Mouse (Mus musculus) limb, embryonic 12.5 days (tissue): ENCODE results near the gene Flot1. TPM values are rescaled to one million over a fixed set of nuclear protein-coding genes. Genes with fewer than 3 reads are reported as not detected.
"Not testable (repeated sequence)": the region's sequence is repeated elsewhere in the genome, so short reads cannot be mapped to it uniquely, and the experiment has no call there.

Experiments used
- ATAC-seq: fragments of 200-750 bp; cut with Nextera tagmentation; 2 replicates; pipeline ENCODE4 v1.8.0; 2017; ENCODE audit warnings: low read depth, moderate TSS enrichment; ENCODE audit not compliant: insufficient number of reproducible peaks, insufficient read depth, low FRiP score, low TSS enrichment
- H3K27ac ChIP-seq: fragments of 300-500 bp; sonication (generic); 2 replicates; pipeline ENCODE4 v1.5.1; 2016; ENCODE audit warnings: mild to moderate bottlenecking, moderate library complexity
- H3K27me3 ChIP-seq: fragments of 300-500 bp; sonication (generic); 2 replicates; pipeline ENCODE4 v1.6.1; 2016; ENCODE audit warnings: mild to moderate bottlenecking, moderate library complexity
- H3K36me3 ChIP-seq: fragments of 300-500 bp; sonication (generic); 2 replicates; pipeline ENCODE4 v1.6.1; 2016; ENCODE audit warnings: mild to moderate bottlenecking, moderate library complexity
- H3K4me1 ChIP-seq: fragments of 300-500 bp; sonication (generic); replicated peaks from 2 replicates; pipeline ENCODE4 v1.6.1; 2016
- H3K4me2 ChIP-seq: fragments of 300-500 bp; sonication (generic); 2 replicates; pipeline ENCODE4 v1.6.1; 2016; ENCODE audit warnings: mild to moderate bottlenecking, moderate library complexity
- H3K4me3 ChIP-seq: fragments of 300-500 bp; sonication (generic); replicated peaks from 2 replicates; pipeline ENCODE4 v1.5.1; 2016; ENCODE audit warnings: mild to moderate bottlenecking
- H3K9ac ChIP-seq: fragments of 300-500 bp; sonication (generic); replicated peaks from 2 replicates; pipeline ENCODE4 v1.6.1; 2016; ENCODE audit warnings: mild to moderate bottlenecking, moderate library complexity
- H3K9me3 ChIP-seq: fragments of 300-500 bp; sonication (generic); 2 replicates; pipeline ENCODE4 v1.6.1; 2016; ENCODE audit warnings: mild to moderate bottlenecking, moderate library complexity
- WGBS: fragments of 180-500 bp; shearing (Covaris S2); methylation state at CpG from one replicate; pipeline ENCODE4 v1.1.7; 2016; 5-methylcytosine and 5-hydroxymethylcytosine counted together
- polyA plus RNA-seq: library from polyadenylated mRNA; unstranded; fragments of >200 nt; fragmentation: Nextera tagmentation; extraction: Ambion mirVana; gene quantifications from 2 replicates; pipeline ENCODE4 v1.2.1, GENCODE M21; 2016

Gene Flot1
- polyA plus RNA-seq, 1 experiment from 2014 or later: 45.8 TPM

GRCm38 (mm10) chr17:35836991-35837422, 14.0 kb downstream of the Flot1 start:
- Histone ChIP-seq H3K9me3 (no peaks in the 10 kb centered on the region), H3K27ac (peak overlapping the region; percentile 99), H3K4me1 (peaks cover 32% of the 10 kb centered on the region), H3K4me2 (peak overlapping the region; percentile 74), H3K36me3 (peaks cover 47% of the 10 kb centered on the region), H3K4me3 (peak overlapping the region; percentile 81), H3K27me3 (no peaks in the 10 kb centered on the region), H3K9ac (peak overlapping the region; percentile 96)
- ATAC-seq: peak; percentile 11; the same call in 1 of the 2 replicates
- 0% methylated on average over 25 of the region's 25 CpGs for WGBS

- peak overlapping the region; percentile 96 for H3K9ac ChIP-seq
- H3K27me3 ChIP-seq: no peaks in the 10 kb centered on the region
- peak overlapping the region; percentile 74 for H3K4me2 ChIP-seq
- WGBS: under 1% methylated on average over 18 of the region's 18 CpGs
- ATAC-seq: 0 out of 2 replicates have a peak, but pooled peaks have one; percentile 0
- H3K9me3 ChIP-seq: no peaks in the 10 kb centered on the region
- peaks cover 43% of the 10 kb centered on the region for H3K36me3 ChIP-seq
- peak overlapping the region; percentile 81 for H3K4me3 ChIP-seq
- peaks cover 36% of the 10 kb centered on the region for H3K4me1 ChIP-seq
- peak overlapping the region; percentile 99 for H3K27ac ChIP-seq
Observed at GRCm38 (mm10) chr17:35837487-35837886, 14.5 kb downstream of the Flot1 start.

- no peaks in the 10 kb centered on the region for H3K27me3 ChIP-seq
- H3K4me2 ChIP-seq: peak within 1 kb of the TSS; percentile 74
- H3K4me1 ChIP-seq: peaks cover 42% of the 10 kb centered on the region
- H3K9ac ChIP-seq: peak within 1 kb of the TSS; percentile 96
- H3K4me3 ChIP-seq: peak within 1 kb of the TSS; percentile 81
- H3K9me3 ChIP-seq: no peaks in the 10 kb centered on the region
- peak; percentile 56 for ATAC-seq
- H3K27ac ChIP-seq: peak within 1 kb of the TSS; percentile 99
- peaks cover 37% of the 10 kb centered on the region for H3K36me3 ChIP-seq
- under 1% methylated on average over 29 of the region's 29 CpGs for WGBS
Observed at GRCm38 (mm10) chr17:35838122-35838544, 15.1 kb downstream of the Flot1 start, which contains the start of gene Tubb5. Gene Tubb5 (minus strand): TSS chr17:35838306.

- peak overlapping the region; percentile 81 for H3K4me3 ChIP-seq
- no peak for ATAC-seq
- WGBS: 2% methylated on average over 5 of the region's 5 CpGs
- peak overlapping the region; percentile 96 for H3K9ac ChIP-seq
- no peaks in the 10 kb centered on the region for H3K27me3 ChIP-seq
- peaks cover 40% of the 10 kb centered on the region for H3K4me1 ChIP-seq
- peaks cover 32% of the 10 kb centered on the region for H3K36me3 ChIP-seq
- peak overlapping the region; percentile 60 for H3K4me2 ChIP-seq
- no peaks in the 10 kb centered on the region for H3K9me3 ChIP-seq
- H3K27ac ChIP-seq: peak overlapping the region; percentile 99
Observed at GRCm38 (mm10) chr17:35838570-35838969, 15.5 kb downstream of the Flot1 start.

- peak overlapping the region; percentile 96 for H3K9ac ChIP-seq
- not testable (repeated sequence) for ATAC-seq, H3K9me3 ChIP-seq, H3K27me3 ChIP-seq
- peak overlapping the region; percentile 60 for H3K4me2 ChIP-seq
- H3K36me3 ChIP-seq: peaks cover 28% of the 10 kb centered on the region
- H3K27ac ChIP-seq: peak overlapping the region; percentile 99
- peak overlapping the region; percentile 81 for H3K4me3 ChIP-seq
- WGBS: 55% methylated on average over 3 of the region's 3 CpGs
- peaks cover 37% of the 10 kb centered on the region for H3K4me1 ChIP-seq
Observed at GRCm38 (mm10) chr17:35839002-35839401, 16.0 kb downstream of the Flot1 start.

GRCm38 (mm10) chr17:35840561-35840960, 17.5 kb downstream of the Flot1 start:
- Histone ChIP-seq H3K9me3 (no peaks in the 10 kb centered on the region), H3K4me3 (peak overlapping the region; percentile 59), H3K4me1 (peaks cover 23% of the 10 kb centered on the region), H3K36me3 (peaks cover 27% of the 10 kb centered on the region), H3K27ac (no peak overlapping the region), H3K4me2 (peak overlapping the region; percentile 37), H3K27me3 (no peaks in the 10 kb centered on the region), H3K9ac (no peak overlapping the region)
- ATAC-seq: no peak
- 56% methylated on average over 14 of the region's 14 CpGs for WGBS

- peak within 1 kb of the TSS; percentile 76 for H3K4me2 ChIP-seq
- under 1% methylated on average over 59 of the region's 59 CpGs for WGBS
- H3K4me3 ChIP-seq: peak within 1 kb of the TSS; percentile 59
- H3K9me3 ChIP-seq: no peaks in the 10 kb centered on the region
- H3K9ac ChIP-seq: peak within 1 kb of the TSS; percentile 70
- no peaks in the 10 kb centered on the region for H3K27me3 ChIP-seq
- H3K4me1 ChIP-seq: peaks cover 17% of the 10 kb centered on the region
- peak within 1 kb of the TSS; percentile 86 for H3K27ac ChIP-seq
- ATAC-seq: peak; percentile 89
- peaks cover 27% of the 10 kb centered on the region for H3K36me3 ChIP-seq
Observed at GRCm38 (mm10) chr17:35841076-35841950, 18.3 kb downstream of the Flot1 start, which contains the start of gene Mdc1. Gene Mdc1 (plus strand): TSS chr17:35841515.

GRCm38 (mm10) chr17:35842006-35842405, 19.0 kb downstream of the Flot1 start:
- peak overlapping the region; percentile 86 for H3K27ac ChIP-seq
- H3K4me1 ChIP-seq: peaks cover 17% of the 10 kb centered on the region
- no peaks in the 10 kb centered on the region for H3K27me3 ChIP-seq
- no peaks in the 10 kb centered on the region for H3K9me3 ChIP-seq
- peak overlapping the region; percentile 70 for H3K9ac ChIP-seq
- H3K4me3 ChIP-seq: peak overlapping the region; percentile 59
- WGBS: 24% methylated on average over 11 of the region's 11 CpGs
- H3K36me3 ChIP-seq: peaks cover 28% of the 10 kb centered on the region
- H3K4me2 ChIP-seq: peak overlapping the region; percentile 76
- ATAC-seq: no peak

- no peaks in the 10 kb centered on the region for H3K9me3 ChIP-seq
- H3K27ac ChIP-seq: no peak overlapping the region
- no peak overlapping the region for H3K4me3 ChIP-seq
- H3K4me2 ChIP-seq: no peak overlapping the region
- H3K9ac ChIP-seq: no peak overlapping the region
- ATAC-seq: no peak
- peaks cover 43% of the 10 kb centered on the region for H3K36me3 ChIP-seq
- H3K27me3 ChIP-seq: no peaks in the 10 kb centered on the region
- peaks cover 17% of the 10 kb centered on the region for H3K4me1 ChIP-seq
- 93% methylated on average over 3 of the region's 3 CpGs for WGBS
Observed at GRCm38 (mm10) chr17:35843514-35843913, 20.5 kb downstream of the Flot1 start.

- no peak for ATAC-seq
- 71% methylated on average over 1 of the region's 1 CpGs for WGBS
- Histone ChIP-seq H3K4me2 (no peak overlapping the region), H3K27ac (no peak overlapping the region), H3K9ac (no peak overlapping the region), H3K36me3 (peaks cover 87% of the 10 kb centered on the region), H3K27me3 (no peaks in the 10 kb centered on the region), H3K4me1 (peaks cover under 1% of the 10 kb centered on the region; the same call in 1 of the 2 replicates), H3K9me3 (no peaks in the 10 kb centered on the region), H3K4me3 (no peak overlapping the region)
Observed at GRCm38 (mm10) chr17:35848112-35848511, 25.1 kb downstream of the Flot1 start.

GRCm38 (mm10) chr17:35850974-35851373, 27.9 kb downstream of the Flot1 start:
- H3K4me2 ChIP-seq: no peak overlapping the region
- H3K27ac ChIP-seq: no peak overlapping the region
- no peaks in the 10 kb centered on the region for H3K9me3 ChIP-seq
- H3K27me3 ChIP-seq: no peaks in the 10 kb centered on the region
- H3K4me1 ChIP-seq: no peaks in the 10 kb centered on the region
- H3K4me3 ChIP-seq: no peak overlapping the region
- 87% methylated on average over 3 of the region's 3 CpGs for WGBS
- no peak for ATAC-seq
- H3K36me3 ChIP-seq: peaks cover 94% of the 10 kb centered on the region
- H3K9ac ChIP-seq: no peak overlapping the region
